Mouse (Mus musculus): Measurements from ENCODE around the gene Eif4ebp2. TPM values are rescaled to one million over a fixed set of nuclear protein-coding genes. Genes with fewer than 3 reads are reported as not detected.
"Not testable (repeated sequence)": the region's sequence is repeated elsewhere in the genome, so short reads cannot be mapped to it uniquely, and the experiment has no call there.

Eif4ebp2 gene
- total RNA-seq, 2 experiments from 2014 or later: 55.7 to 56.2 TPM

DNA sequence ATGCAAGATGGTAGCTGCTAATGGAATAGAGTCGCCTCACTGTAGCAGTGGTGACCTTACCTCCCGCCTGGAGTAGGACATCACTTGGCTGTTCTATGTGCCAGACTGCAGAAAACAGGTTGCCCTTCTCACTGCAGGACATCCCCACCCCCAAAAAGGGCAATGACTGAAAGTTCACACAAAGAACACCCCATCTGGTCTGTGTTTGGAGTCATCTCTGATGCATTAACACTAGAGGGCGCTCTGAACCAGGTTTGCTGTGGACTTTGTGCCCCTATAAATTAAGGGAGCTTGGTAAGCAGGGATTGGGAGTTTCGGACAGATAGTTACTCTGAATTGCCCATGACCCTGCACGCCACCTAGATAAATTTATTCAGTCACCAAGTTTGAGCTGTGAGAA, 14.4 kb upstream of the Eif4ebp2 start:
- peak in 1 of 2 experiments; percentile 45 for DNase-seq (ENCODE audit: low spot score in 2 of 2)

DNA sequence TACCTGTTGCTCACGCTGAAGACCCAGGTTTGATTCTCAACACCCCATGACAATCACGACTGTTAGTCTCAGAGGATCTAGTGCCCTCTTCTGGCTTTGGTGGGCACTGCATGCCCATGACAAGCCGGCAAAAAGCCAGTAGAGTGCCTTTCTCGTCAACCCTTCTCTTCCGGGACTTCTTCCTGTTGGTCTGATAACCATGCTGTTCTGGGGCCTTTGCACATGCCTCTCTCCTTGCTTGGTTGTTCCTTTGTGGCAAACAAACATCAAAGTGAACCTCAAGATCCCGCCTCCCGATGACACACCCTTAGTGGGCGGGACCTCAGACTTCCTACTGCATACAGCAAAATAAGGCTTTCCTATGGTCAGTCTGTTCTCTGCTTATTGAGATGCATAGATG, 13.8 kb upstream of the Eif4ebp2 start:
- no peak for DNase-seq (ENCODE audit: low spot score in 2 of 2)

DNA sequence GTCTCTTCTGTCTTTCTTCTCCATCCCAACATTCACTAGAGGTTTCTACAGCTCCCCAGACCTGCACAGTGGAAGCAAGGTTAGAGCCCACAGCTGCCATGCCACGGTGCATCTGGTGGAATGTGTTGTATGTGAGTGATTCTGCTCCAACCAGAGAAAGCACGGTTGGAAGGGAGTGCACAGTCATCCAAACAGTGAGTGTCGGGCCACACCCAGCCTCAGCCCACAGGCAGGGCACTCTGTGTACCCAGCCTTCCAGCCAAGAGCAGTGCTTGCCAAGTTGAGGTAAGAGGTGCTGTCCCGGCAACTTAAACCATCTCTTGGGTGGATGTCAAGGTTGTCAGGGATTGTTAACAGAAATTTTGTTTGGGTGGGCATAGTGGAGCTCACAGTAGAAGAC, 12.5 kb upstream of the Eif4ebp2 start:
- no peak for DNase-seq (ENCODE audit: low spot score in 2 of 2)

DNA sequence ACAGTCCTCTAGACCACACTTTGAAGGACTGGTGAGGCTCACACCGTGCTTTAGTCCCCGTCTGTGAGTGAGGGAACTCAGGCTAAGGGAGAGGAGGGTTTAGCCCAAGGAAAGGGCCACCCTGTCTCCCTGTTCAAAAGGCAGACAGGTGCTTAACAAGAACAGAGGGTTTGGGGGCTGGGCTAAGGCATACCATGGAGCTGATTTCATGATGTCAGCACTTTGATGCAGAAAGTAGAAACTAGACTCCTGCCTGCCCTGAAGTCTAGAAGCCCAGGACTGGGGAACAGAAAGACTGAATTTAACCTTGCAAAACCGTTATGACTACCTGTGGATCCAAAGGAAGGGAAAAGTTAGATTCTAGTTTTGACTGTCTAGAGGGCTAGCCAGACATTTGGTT, 4.7 kb upstream of the Eif4ebp2 start:
- no peak for DNase-seq (ENCODE audit: low spot score in 2 of 2)

DNA sequence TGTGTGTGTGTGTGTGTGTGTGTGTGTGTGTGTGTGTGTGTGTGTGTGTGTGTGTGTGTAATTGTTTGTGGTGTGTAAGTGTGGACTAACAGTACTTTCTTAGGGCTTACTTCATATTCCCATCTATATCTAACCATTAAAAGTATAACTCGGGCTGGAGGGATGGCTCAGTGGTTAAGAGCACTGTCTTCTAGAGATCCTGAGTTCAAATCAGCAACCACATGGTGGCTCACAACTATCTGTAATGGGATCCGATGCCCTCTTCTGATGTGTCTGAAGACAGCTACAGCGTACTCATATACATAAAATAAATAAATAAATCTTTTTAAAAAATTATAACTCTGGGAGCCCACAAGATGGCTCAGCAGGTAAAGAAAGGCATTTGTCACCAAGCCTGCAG, 710 bp upstream of the Eif4ebp2 start:
- DNase-seq (ENCODE audit: low spot score in 2 of 2): not testable (repeated sequence)

DNA sequence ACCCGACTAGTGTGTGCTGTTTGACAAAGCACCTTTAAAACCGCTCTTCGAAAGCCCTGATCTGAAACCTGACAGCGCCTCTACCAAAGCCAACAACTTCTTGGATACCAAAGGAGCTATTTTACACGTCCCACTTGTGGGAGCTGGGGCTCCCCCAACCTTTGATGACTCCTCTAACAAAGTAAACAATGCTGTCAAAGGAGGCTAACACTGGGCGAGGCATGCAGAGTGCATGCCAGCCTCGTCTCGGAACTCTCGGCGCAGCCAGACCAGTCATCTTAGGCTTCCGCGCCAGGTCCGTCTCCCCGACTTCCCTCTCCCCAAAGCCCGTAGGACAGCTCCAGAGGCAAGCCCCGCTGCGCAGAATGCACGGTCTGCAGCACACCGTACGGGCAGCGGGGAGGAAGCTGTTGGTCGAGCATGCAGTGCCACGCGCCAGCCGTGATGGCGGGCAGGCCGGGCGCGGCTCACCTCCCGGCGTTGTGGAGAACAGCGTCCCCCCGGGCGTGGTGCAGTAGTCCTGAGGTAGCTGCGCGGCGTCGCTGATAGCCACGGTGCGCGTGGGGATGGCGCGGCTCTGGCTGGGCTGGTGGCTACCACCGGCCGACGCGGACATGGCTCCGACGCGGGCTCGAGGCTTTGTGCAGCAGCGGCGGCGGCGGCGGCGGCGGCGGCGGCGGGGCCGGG, 387 bp downstream of the Eif4ebp2 start:
- DNase-seq (ENCODE audit: low spot score in 2 of 2): peak in 1 of 2 experiments; percentile 41

DNA sequence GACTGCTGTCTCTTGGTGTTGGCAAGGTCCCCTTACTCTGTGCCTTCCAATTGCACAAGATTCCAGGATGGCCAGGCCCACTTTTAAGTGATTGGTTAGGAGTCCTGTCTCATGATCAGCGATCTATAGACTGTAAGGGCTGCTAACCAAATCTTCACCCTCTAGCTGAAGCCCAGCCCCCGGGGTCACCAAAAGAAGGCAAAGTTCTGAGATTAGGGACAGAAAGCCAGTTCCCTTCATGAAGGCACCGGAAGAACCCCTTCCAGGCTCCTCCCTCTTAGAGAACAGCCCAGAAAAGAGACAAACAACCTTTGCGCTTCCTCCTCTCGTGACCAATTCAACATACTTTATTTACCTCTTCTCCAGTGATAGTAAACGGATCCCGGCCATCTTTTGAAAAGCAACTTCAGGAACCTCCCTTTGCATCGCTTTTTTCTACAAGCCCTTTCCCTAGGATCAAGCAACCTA, 964 bp downstream of the Eif4ebp2 start:
- no peak for DNase-seq (ENCODE audit: low spot score in 2 of 2)

DNA sequence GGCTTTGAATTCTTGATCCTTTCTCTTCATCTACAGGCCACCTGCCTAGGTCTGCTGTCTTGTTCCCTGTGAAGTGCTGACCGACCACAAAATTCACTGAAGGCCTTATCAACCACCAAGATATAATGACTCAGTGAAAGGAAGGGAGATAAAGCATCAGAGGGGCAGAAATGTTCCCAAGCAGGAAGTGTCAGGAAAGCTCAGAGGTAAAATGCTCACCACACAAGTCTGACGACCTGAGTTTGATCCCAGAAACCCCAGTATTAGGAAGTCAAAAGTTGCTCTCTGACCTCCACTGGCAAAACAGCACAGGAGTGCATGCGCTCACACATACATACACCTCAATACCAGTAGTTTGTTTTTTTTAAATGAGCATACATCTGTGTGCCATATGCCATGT, 3.6 kb downstream of the Eif4ebp2 start:
- no peak for DNase-seq (ENCODE audit: low spot score in 2 of 2)

DNA sequence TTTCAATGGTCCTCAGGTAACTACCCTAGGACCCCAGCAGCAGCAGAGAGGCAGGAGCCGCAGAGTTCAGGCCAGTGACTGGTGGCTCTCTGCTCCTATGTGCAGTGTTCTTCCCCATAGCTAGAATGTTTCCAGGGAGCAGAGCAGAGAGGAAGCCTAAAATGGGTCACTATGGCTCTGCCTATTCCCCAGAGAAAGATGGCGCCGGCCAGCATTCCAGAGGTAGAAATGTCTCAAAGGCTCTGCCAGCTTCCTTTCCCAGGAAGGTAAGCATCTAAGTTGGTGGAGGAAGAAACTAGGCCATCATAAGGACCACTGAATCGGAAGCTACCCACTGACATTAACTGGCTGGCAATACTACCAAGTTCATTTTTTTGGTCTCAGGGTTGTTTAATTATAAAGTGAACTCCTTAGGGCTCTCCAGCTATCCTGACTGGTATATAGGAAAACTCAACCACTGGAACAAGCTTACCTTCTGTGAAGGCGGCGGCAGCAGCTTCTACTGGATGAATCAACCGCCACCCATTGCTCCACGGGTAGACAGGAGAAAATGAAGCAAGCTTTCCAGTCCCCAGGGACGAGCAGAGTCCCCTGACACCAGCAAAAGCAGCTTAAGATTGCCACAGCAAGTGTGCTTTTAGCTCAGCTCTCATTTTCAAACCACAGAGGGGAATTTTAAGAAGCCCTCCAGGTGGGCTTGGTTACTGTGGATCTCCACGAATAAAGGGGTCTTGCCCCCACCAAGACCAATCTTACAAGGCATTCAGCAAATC, 4.7 kb downstream of the Eif4ebp2 start:
- DNase-seq (ENCODE audit: low spot score in 2 of 2): no peak

DNA sequence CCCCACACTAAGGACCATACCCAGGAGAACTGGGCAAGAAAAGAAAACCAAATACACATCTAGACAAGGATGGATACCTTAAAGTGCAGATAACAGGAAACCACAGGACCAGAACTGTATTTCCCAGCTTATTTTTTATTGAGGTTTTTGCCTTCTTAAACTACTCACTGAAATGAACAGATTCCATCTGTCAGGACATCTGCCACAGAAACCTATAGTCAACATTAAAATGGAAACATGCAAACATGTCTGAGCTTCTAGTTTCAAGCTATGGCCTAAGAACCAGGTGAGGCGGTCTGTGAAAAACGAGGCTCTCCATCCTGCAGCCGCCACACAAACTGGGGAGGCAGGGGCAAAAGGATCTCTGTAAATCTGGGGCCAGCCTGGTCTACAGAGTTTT, 7.4 kb downstream of the Eif4ebp2 start:
- peak in 1 of 2 experiments; percentile 67 for DNase-seq (ENCODE audit: low spot score in 2 of 2)

DNA sequence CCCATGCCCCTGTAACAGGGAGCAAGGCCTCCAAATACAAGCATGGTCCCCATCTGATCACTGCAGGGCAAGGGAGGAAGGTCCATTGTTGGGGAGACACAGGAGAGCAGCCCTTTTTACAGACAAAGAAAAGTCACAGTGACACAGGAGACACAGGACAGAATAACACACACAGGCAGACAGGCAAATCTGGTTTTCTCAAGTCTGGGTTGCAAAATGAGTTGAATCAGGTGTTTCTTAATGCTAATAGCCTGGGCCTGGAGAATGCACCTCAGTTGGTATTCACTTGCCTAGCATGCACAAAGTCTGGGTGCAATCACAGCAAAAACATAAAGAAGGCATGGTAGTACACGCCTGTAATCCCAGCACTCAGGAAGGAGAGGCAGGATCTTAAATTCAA, 8.6 kb downstream of the Eif4ebp2 start:
- no peak for DNase-seq (ENCODE audit: low spot score in 2 of 2)

DNA sequence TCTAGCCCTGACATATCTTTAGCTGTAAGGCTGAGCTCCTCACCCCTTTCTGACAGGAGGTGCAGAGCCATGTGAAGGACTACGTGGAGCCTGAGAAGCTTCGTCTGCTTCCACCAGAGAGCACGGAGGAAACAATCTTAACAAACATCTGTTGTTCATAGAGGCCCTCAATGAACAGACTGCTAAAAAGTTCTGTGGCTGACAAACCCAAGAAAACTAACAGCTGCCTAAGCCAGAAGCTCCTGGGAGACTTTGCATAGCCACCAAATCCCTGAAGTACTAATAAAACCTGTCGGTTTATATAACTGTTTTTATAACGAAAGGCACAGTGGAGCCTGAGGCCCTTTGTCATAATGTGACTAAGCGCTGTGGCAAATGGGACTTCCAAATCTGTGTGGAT, 9.0 kb downstream of the Eif4ebp2 start:
- DNase-seq (ENCODE audit: low spot score in 2 of 2): peak in 1 of 2 experiments; percentile 36

DNA sequence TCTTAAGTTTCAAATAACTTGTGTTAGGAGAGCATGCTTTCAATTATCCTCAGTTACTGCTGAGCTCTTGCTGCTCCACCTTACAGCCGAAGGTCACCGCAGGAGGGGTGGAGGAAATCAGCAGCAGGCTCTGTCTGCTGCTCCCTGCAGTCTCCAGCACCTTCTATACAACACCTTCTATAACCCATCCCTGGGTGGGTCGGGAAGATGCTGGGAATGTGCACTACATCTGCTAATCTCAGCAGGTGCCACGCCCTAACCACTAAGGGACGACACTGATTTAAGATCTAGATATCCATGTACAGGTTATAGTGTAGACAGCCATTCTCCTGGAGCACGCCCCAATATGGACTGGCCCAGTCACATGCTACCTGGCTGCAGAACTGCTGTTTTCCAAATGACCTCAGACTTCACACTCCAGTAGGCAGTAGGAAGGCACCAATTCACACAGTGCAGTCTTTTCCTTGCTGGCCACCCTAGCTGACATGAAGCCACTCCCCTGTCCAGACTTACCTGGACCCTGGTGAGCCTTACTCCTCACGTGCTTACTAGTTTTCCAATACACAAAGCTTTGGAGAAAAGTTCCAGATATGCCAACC, 12.2 kb downstream of the Eif4ebp2 start:
- no peak for DNase-seq (ENCODE audit: low spot score in 2 of 2)

DNA sequence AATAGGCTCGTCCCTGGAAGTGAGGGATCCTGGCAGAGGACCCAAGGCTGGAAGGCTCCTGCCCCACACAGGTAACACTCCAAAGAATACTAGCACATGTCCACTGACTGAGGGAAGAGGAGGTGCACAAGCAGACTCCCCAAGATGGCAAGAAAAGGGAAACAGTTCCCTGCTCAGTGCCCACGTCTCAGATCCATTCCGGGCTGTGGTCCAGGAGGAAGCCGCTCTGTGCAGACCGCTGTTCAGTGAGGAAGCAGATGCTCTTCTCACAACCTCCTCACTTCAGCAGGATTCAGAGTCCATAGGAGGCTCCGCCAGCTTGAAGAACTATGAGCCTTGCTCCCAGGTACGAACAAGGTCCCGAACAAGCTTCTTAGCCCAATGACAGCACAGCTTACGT, 21.1 kb downstream of the Eif4ebp2 start:
- peak; percentile 52 to 69 for DNase-seq (ENCODE audit: low spot score in 2 of 2)

DNA sequence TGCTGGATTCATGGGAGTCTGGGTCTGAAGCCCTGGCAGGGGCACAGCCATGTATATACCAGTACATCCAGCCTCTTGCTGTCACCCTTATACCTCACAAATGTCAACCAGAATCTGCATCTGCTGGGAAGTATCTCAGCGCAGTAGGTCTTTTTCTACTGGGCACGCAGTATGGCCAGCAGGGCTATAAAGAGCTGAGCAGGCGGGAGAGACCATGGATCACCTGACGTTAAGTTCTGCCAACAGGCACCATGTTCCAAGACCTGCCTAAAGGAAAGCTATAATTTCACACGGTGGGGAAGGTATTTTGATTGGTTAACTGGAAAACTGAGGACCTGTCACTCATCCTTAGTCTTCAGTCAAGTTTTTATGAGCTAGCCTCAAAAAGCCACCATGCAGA, 23.4 kb downstream of the Eif4ebp2 start:
- DNase-seq (ENCODE audit: low spot score in 2 of 2): no peak

DNA sequence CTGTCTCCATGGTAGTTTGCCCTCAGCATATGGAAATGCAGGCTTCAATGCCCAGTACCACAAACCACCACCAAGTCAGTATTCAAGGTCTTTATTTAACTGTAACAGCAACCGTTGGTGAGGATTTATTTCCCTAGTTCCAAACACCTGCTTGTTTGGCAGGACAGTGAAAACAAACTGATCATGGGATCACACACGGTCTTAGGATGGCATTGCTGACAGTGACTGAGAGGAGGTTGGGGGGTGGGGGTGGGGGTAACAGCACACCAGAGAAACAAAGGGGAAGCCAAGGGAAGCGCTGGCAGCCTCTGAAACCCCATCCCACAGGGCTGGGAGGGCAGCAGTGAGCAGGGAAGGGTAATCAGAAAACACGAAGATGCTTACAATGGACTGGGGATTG, 24.0 kb downstream of the Eif4ebp2 start:
- DNase-seq (ENCODE audit: low spot score in 2 of 2): no peak

DNA sequence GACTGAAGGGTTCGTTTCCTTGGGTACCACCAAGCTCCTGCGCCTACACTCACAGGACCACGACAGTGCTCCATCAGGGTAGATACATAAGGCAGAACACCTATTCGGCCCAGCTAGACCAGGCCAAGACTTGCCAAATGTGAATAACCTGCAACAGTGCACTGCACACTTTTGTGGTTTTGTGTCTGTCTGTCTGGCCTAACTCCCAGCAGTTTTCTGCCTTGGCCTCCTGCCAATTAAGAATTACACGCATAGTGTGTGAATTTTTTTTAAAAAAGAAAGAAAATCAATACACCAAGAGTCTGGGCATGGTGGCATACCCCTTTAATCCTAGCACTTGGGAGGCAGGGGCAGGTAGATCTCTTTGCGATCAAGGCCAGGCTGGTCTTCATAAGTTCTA, 24.5 kb downstream of the Eif4ebp2 start:
- DNase-seq (ENCODE audit: low spot score in 2 of 2): no peak

DNA sequence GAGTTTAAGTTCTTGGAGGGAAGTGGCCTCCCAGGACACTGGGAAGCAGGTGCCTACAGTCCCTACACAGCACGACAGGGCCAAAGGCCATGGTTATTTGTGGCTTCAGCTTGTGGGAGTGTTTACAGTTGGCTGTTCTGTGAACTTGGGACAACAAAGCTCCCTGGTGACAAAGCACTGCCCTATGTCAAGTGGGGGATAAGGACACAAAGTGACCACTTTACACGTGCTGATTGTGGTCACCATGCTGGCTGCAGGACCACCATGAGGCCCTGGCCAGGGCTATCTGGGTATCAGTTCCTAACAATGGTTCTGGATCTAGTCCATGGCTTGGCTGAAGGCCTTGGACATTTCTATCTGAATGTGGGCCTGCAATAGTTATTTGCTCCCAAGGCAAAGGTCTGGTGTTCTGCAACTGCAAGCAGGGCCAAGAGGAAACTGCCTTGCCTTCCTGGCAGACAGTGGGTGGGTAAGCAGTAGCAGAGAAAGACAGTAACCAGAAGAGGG, 26.2 kb downstream of the Eif4ebp2 start:
- DNase-seq (ENCODE audit: low spot score in 2 of 2): no peak

DNA sequence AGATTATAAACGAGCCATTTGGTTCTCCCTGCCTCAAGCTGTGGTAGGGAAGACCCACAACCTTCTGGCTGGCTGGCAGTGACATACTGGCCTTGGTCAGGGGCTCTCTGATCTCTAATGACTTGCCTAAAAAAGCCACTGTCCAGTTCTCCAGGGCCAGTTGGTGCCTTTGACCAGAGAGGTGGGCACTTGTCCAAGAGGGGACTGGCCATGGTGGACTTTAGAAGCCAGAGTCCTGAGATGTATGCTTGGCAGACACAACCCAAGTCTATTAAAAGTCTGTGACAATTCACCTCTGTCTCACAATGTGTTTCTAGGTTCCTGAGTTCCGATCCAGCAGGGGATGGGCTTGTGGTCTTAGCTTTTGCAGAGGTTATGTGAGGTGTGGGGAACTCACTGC, 27.4 kb downstream of the Eif4ebp2 start:
- no peak for DNase-seq (ENCODE audit: low spot score in 2 of 2)

DNA sequence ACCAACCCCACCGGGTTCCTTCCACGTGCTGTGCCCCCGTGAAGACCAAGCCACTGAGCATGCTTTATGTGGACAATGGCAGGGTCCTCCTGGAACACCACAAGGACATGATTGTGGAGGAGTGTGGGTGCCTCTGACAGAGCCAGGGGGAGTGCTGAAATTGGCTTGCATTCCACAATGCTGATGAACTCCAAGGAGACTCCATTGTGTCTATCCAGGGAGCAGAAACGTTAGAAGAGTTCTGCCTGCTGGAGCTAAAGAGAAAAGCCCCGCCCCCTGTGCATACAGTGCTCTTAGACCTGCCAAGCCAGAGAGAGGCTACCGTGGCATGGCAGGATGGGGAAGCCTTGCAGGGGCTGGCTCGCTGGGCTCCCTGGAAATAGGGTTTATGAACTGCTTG, 28.0 kb downstream of the Eif4ebp2 start:
- DNase-seq (ENCODE audit: low spot score in 2 of 2): no peak

DNA sequence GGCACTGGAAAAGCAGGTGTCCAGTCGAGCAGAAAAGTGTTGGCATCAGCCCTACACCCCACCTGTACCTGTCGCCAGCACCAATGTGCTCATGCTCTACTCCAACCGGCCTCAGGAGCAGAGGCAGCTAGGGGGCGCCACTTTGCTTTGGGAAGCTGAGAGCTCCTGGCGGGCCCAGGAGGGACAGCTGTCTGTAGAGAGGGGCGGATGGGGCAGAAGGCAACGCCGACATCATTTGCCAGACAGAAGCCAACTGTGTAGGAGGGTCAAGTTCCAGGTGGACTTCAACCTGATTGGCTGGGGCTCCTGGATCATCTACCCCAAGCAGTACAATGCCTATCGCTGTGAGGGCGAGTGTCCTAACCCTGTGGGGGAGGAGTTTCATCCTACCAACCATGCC, 29.2 kb downstream of the Eif4ebp2 start:
- no peak for DNase-seq (ENCODE audit: low spot score in 2 of 2)

DNA sequence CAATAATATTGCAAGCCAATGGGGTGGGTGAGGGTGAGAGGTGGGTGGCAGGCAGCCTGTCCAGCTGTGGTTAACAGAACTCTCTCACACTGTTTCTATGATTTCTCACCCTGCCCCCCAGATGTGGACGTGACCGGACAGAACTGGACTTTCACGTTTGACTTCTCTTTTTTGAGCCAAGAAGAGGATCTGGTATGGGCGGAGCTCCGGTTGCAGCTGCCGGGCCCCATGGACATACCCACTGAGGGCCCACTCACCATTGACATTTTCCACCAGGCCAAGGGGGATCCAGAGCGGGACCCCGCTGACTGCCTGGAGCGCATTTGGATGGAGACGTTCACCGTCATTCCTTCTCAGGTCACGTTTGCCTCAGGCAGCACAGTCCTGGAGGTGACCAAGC, 29.6 kb downstream of the Eif4ebp2 start:
- DNase-seq (ENCODE audit: low spot score in 2 of 2): no peak
